Mouse (Mus musculus): ENCODE data around the gene Polrmt. TPM values are rescaled to one million over a fixed set of nuclear protein-coding genes. Genes with fewer than 3 reads are reported as not detected.

Polrmt gene
- polyA plus RNA-seq, 1 experiment from 2014 or later, result 46.2 TPM

- peaks cover 3% of the 10 kb centered on the region; the same call in 1 of the 2 replicates for H3K27me3 ChIP-seq (ENCODE audit: control insufficient read depth, insufficient read depth, low read depth, low read length)
- no peak for ATAC-seq (ENCODE audit: low read depth)
- H3K4me2 ChIP-seq (ENCODE audit: low read depth, low read length), result no peak overlapping the region
- H3K27ac ChIP-seq (ENCODE audit: low read length), result no peak overlapping the region
- H3K36me3 ChIP-seq (ENCODE audit: control insufficient read depth, insufficient read depth, low read length), result peaks cover 74% of the 10 kb centered on the region
- WGBS, result 76% methylated on average over 12 of the region's 14 CpGs
- no peak overlapping the region for H3K4me3 ChIP-seq (ENCODE audit: low read length)
- no peak overlapping the region for H3K9ac ChIP-seq (ENCODE audit: low read length)
- peaks cover 53% of the 10 kb centered on the region for H3K9me3 ChIP-seq (ENCODE audit: control insufficient read depth, low read length)
- H3K4me1 ChIP-seq (replicated peaks; ENCODE audit: control insufficient read depth, insufficient read depth, low read length), result no peaks in the 10 kb centered on the region
Measured at GRCm38 (mm10) chr10:79736706-79737105, 9.7 kb downstream of the Polrmt start.

GRCm38 (mm10) chr10:79735361-79735760 is 11.0 kb downstream of the Polrmt start:
- Histone ChIP-seq H3K4me1 (replicated peaks; ENCODE audit: control insufficient read depth, insufficient read depth, low read length) (no peaks in the 10 kb centered on the region), H3K4me3 (ENCODE audit: low read length) (no peak overlapping the region), H3K4me2 (ENCODE audit: low read depth, low read length) (peak overlapping the region; percentile 22), H3K36me3 (ENCODE audit: control insufficient read depth, insufficient read depth, low read length) (peaks cover 61% of the 10 kb centered on the region), H3K27me3 (ENCODE audit: control insufficient read depth, insufficient read depth, low read depth, low read length) (peaks cover 3% of the 10 kb centered on the region; the same call in 1 of the 2 replicates), H3K27ac (ENCODE audit: low read length) (no peak overlapping the region), H3K9me3 (ENCODE audit: control insufficient read depth, low read length) (peaks cover 46% of the 10 kb centered on the region), H3K9ac (ENCODE audit: low read length) (no peak overlapping the region)
- ATAC-seq (ENCODE audit: low read depth), result 0 out of 2 replicates have a peak, but pooled peaks have one; percentile 30
- 23% methylated on average over 35 of the region's 52 CpGs for whole genome bisulfite sequencing

- Histone ChIP-seq H3K9me3 (ENCODE audit: control insufficient read depth, low read length) (peaks cover 31% of the 10 kb centered on the region), H3K4me3 (ENCODE audit: low read length) (no peak overlapping the region), H3K27ac (ENCODE audit: low read length) (no peak overlapping the region), H3K27me3 (ENCODE audit: control insufficient read depth, insufficient read depth, low read depth, low read length) (peaks cover 3% of the 10 kb centered on the region; the same call in 1 of the 2 replicates), H3K9ac (ENCODE audit: low read length) (no peak overlapping the region), H3K4me1 (replicated peaks; ENCODE audit: control insufficient read depth, insufficient read depth, low read length) (no peaks in the 10 kb centered on the region), H3K4me2 (ENCODE audit: low read depth, low read length) (no peak overlapping the region), H3K36me3 (ENCODE audit: control insufficient read depth, insufficient read depth, low read length) (peaks cover 46% of the 10 kb centered on the region)
- WGBS, result 92% methylated on average over 15 of the region's 15 CpGs
- no peak for ATAC-seq (ENCODE audit: low read depth)
Measured at GRCm38 (mm10) chr10:79733847-79734246, 12.5 kb downstream of the Polrmt start.

GRCm38 (mm10) chr10:79732500-79732899 is 13.9 kb downstream of the Polrmt start:
- 95% methylated on average over 1 of the region's 1 CpGs for WGBS
- Histone ChIP-seq H3K9me3 (ENCODE audit: control insufficient read depth, low read length) (peaks cover 19% of the 10 kb centered on the region), H3K4me2 (ENCODE audit: low read depth, low read length) (no peak overlapping the region), H3K9ac (ENCODE audit: low read length) (no peak overlapping the region), H3K27me3 (ENCODE audit: control insufficient read depth, insufficient read depth, low read depth, low read length) (peaks cover 3% of the 10 kb centered on the region; the same call in 1 of the 2 replicates), H3K27ac (ENCODE audit: low read length) (no peak overlapping the region), H3K36me3 (ENCODE audit: control insufficient read depth, insufficient read depth, low read length) (peaks cover 32% of the 10 kb centered on the region), H3K4me1 (replicated peaks; ENCODE audit: control insufficient read depth, insufficient read depth, low read length) (no peaks in the 10 kb centered on the region), H3K4me3 (ENCODE audit: low read length) (no peak overlapping the region)
- ATAC-seq (ENCODE audit: low read depth), result no peak

GRCm38 (mm10) chr10:79729357-79729965 is 16.9 kb downstream of the Polrmt start:
- 0 out of 2 replicates have a peak, but pooled peaks have one; percentile 51 for ATAC-seq (ENCODE audit: low read depth)
- H3K36me3 ChIP-seq (ENCODE audit: control insufficient read depth, insufficient read depth, low read length), result peaks cover 9% of the 10 kb centered on the region
- no peak overlapping the region for H3K4me3 ChIP-seq (ENCODE audit: low read length)

GRCm38 (mm10) chr10:79728323-79729249 is 17.8 kb downstream of the Polrmt start:
- 65% methylated on average over 28 of the region's 28 CpGs for WGBS
- no peak overlapping the region for H3K4me3 ChIP-seq (ENCODE audit: low read length)
- H3K9ac ChIP-seq (ENCODE audit: low read length), result no peak overlapping the region
- no peaks in the 10 kb centered on the region for H3K9me3 ChIP-seq (ENCODE audit: control insufficient read depth, low read length)
- peaks cover under 1% of the 10 kb centered on the region; the same call in 1 of the 2 replicates for H3K36me3 ChIP-seq (ENCODE audit: control insufficient read depth, insufficient read depth, low read length)
- no peaks in the 10 kb centered on the region for H3K4me1 ChIP-seq (replicated peaks; ENCODE audit: control insufficient read depth, insufficient read depth, low read length)
- H3K4me2 ChIP-seq (ENCODE audit: low read depth, low read length), result no peak overlapping the region
- no peaks in the 10 kb centered on the region for H3K27me3 ChIP-seq (ENCODE audit: control insufficient read depth, insufficient read depth, low read depth, low read length)
- no peak overlapping the region for H3K27ac ChIP-seq (ENCODE audit: low read length)
- no peak for ATAC-seq (ENCODE audit: low read depth)

More at GRCm38 (mm10) chr10:79729357-79729965, 16.9 kb downstream of the Polrmt start:
- 66% methylated on average over 13 of the region's 13 CpGs for WGBS
- Histone ChIP-seq H3K9ac (ENCODE audit: low read length) (no peak overlapping the region), H3K27me3 (ENCODE audit: control insufficient read depth, insufficient read depth, low read depth, low read length) (no peaks in the 10 kb centered on the region), H3K4me1 (replicated peaks; ENCODE audit: control insufficient read depth, insufficient read depth, low read length) (no peaks in the 10 kb centered on the region), H3K4me2 (ENCODE audit: low read depth, low read length) (no peak overlapping the region), H3K9me3 (ENCODE audit: control insufficient read depth, low read length) (no peaks in the 10 kb centered on the region), H3K27ac (ENCODE audit: low read length) (no peak overlapping the region)

GRCm38 (mm10) chr10:79726090-79726489 is 20.3 kb downstream of the Polrmt start:
- 35% methylated on average over 11 of the region's 11 CpGs for WGBS
- H3K27ac ChIP-seq (ENCODE audit: low read length), result no peak overlapping the region

GRCm38 (mm10) chr10:79723692-79724091 is 22.7 kb downstream of the Polrmt start:
- WGBS, result 71% methylated on average over 7 of the region's 7 CpGs
- H3K27ac ChIP-seq (ENCODE audit: low read length), result no peak overlapping the region

More at GRCm38 (mm10) chr10:79726090-79726489, 20.3 kb downstream of the Polrmt start:
- Histone ChIP-seq H3K4me2 (ENCODE audit: low read depth, low read length) (no peak overlapping the region), H3K9me3 (ENCODE audit: control insufficient read depth, low read length) (no peaks in the 10 kb centered on the region), H3K4me3 (ENCODE audit: low read length) (no peak overlapping the region), H3K9ac (ENCODE audit: low read length) (no peak overlapping the region), H3K27me3 (ENCODE audit: control insufficient read depth, insufficient read depth, low read depth, low read length) (no peaks in the 10 kb centered on the region), H3K4me1 (replicated peaks; ENCODE audit: control insufficient read depth, insufficient read depth, low read length) (no peaks in the 10 kb centered on the region), H3K36me3 (ENCODE audit: control insufficient read depth, insufficient read depth, low read length) (no peaks in the 10 kb centered on the region)
- no peak for ATAC-seq (ENCODE audit: low read depth)

GRCm38 (mm10) chr10:79723047-79723446 is 23.3 kb downstream of the Polrmt start:
- H3K4me1 ChIP-seq (replicated peaks; ENCODE audit: control insufficient read depth, insufficient read depth, low read length), result no peaks in the 10 kb centered on the region
- H3K36me3 ChIP-seq (ENCODE audit: control insufficient read depth, insufficient read depth, low read length), result no peaks in the 10 kb centered on the region
- no peak overlapping the region for H3K27ac ChIP-seq (ENCODE audit: low read length)
- H3K4me2 ChIP-seq (ENCODE audit: low read depth, low read length), result no peak overlapping the region
- no peak overlapping the region for H3K9ac ChIP-seq (ENCODE audit: low read length)
- 57% methylated on average over 6 of the region's 6 CpGs for WGBS
- H3K9me3 ChIP-seq (ENCODE audit: control insufficient read depth, low read length), result no peaks in the 10 kb centered on the region
- H3K27me3 ChIP-seq (ENCODE audit: control insufficient read depth, insufficient read depth, low read depth, low read length), result peaks cover 5% of the 10 kb centered on the region; the same call in 1 of the 2 replicates
- H3K4me3 ChIP-seq (ENCODE audit: low read length), result no peak overlapping the region
- no peak for ATAC-seq (ENCODE audit: low read depth)

More at GRCm38 (mm10) chr10:79723692-79724091, 22.7 kb downstream of the Polrmt start:
- Histone ChIP-seq H3K4me3 (ENCODE audit: low read length) (no peak overlapping the region), H3K27me3 (ENCODE audit: control insufficient read depth, insufficient read depth, low read depth, low read length) (no peaks in the 10 kb centered on the region; the same call in 1 of the 2 replicates), H3K9ac (ENCODE audit: low read length) (no peak overlapping the region), H3K9me3 (ENCODE audit: control insufficient read depth, low read length) (no peaks in the 10 kb centered on the region), H3K4me2 (ENCODE audit: low read depth, low read length) (no peak overlapping the region), H3K4me1 (replicated peaks; ENCODE audit: control insufficient read depth, insufficient read depth, low read length) (no peaks in the 10 kb centered on the region), H3K36me3 (ENCODE audit: control insufficient read depth, insufficient read depth, low read length) (no peaks in the 10 kb centered on the region)
- no peak for ATAC-seq (ENCODE audit: low read depth)

Measured in lung, embryonic 16.5 days (tissue).